Mouse (Mus musculus) Muller cell, postnatal 12 days (primary cell): ENCODE data around the gene Xirp2.
"Not testable (repeated sequence)": the region's sequence is repeated elsewhere in the genome, so short reads cannot be mapped to it uniquely, and the experiment has no call there.

Experiments used
- DNase-seq: peaks from one replicate; pipeline ENCODE4 v3.0.0-alpha.2; 2015; ENCODE audit errors: inconsistent ontology term

Xirp2 gene

DNA sequence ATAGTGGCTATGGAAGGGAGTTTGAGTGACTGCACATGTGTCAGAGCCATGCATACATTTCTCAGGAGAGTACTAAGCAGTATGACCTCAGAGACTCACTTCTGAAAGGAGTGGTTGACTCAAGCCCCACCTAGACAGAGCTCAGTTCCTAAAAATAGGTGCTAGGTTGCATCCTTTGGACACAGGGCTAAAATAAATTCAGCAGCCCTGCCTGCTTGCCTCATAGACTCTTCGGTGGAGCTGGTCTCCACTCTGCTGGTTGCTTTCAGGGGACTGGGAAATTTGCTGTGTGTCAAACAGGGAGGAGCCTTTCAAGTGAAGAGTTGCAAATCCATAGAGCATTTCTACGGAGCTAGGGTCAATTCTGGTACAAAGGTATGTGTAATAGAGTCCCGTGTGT, at the start of gene Xirp2:
Gene Xirp2 (plus strand): TSS at position 223 of the 400 bp plus-strand sequence.
- DNase-seq, result no peak

GRCm38 (mm10) chr2:67413425-67413824, 32.4 kb upstream of the Xirp2 start, which contains the start of gene Gm21830:
Gene Gm21830 (plus strand): TSS chr2:67413725.
- not testable (repeated sequence) for DNase-seq

DNA sequence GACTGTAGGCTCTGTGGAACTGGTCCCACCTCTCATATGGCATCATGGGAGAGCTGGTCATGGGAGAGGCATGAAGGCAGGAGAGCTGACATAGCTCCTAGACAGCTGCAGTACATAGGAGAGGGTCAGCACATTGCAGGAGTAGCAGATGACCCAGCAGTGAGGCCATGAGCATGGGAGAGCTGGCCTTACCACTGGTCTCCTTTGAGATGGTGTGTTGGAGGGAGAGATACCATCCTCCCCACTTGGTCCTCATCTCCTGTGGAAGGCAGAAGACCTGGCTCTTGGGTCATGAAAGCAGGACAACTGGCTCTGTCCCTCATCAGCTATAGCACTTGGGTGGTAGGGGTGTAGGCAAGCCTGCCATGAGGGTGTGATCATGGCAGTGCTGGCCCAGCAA, 24.9 kb upstream of the Xirp2 start:
- no peak for DNase-seq

DNA sequence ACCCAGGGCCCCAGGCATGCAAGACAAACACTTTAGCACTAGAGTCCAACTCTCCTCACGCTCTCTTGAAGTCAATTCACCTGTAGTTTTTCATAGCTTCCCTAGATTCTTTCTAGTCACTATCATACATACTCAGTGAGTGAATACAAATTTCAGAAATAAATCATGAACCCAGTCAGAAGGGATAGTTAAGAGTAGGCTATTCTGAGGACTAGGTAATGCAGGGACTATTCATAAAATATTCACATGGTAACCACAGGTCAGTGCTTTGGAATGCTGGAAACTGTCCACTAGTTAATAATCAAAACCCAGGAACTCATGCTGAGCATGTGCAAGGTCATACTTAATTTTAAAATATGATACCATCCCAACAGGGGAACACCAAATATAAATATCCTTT, 23.0 kb upstream of the Xirp2 start:
- DNase-seq, result no peak

- no peak for DNase-seq
Observed at GRCm38 (mm10) chr2:67433081-67433480, 12.7 kb upstream of the Xirp2 start, which contains the start of gene Gm26727. Gene Gm26727 (minus strand): TSS chr2:67433181.

GRCm38 (mm10) chr2:67438309-67438708, 7.5 kb upstream of the Xirp2 start:
- no peak for DNase-seq

GRCm38 (mm10) chr2:67446772-67447171, 970 bp downstream of the Xirp2 start:
- DNase-seq, result no peak

GRCm38 (mm10) chr2:67447206-67447605, 1.4 kb downstream of the Xirp2 start:
- peak; percentile 5 for DNase-seq

- no peak for DNase-seq
Observed at GRCm38 (mm10) chr2:67460857-67461256, 15.1 kb downstream of the Xirp2 start.

DNA sequence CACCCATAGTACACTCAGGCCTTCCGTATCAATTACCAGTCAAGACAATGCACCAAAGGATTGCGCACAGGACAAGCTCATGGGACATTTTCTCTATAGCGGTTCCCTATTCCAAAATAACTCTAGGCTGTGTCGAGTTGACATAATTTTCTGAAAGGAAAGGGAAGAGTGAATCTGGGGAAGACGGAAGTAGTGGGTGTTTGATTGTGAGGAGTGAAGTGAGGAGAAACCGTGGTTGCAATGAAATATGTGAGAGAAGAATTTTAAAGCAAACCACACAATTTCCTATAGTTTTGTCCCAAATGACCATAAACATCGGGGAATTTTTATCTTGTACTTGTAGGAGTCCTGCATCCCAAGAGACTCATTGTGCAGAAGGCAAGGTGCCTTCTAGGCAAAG, 21.2 kb downstream of the Xirp2 start:
- DNase-seq, result no peak

DNA sequence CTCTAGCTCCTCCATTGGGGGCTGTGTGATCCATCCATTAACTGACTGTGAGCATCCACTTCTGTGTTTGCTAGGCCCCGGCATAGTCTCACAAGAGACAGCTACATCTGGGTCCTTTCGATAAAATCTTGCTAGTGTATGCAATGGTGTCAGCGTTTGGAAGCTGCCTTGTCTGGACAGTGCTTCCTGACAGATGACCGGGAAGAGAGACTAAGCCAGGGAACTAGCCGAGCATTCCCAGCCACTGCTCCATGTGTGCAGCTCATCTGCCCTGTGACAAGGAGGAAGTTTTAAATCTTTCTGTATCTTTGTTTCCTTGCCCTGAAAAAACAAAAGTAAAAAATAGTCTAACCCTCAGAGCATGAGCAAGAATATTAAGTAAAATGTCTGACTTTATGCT, 24.2 kb downstream of the Xirp2 start:
- not testable (repeated sequence) for DNase-seq

GRCm38 (mm10) chr2:67477753-67478152, 32.0 kb downstream of the Xirp2 start:
- peak; percentile 17 for DNase-seq

- DNase-seq, result no peak
Observed at GRCm38 (mm10) chr2:67481051-67481450, 35.2 kb downstream of the Xirp2 start.

DNA sequence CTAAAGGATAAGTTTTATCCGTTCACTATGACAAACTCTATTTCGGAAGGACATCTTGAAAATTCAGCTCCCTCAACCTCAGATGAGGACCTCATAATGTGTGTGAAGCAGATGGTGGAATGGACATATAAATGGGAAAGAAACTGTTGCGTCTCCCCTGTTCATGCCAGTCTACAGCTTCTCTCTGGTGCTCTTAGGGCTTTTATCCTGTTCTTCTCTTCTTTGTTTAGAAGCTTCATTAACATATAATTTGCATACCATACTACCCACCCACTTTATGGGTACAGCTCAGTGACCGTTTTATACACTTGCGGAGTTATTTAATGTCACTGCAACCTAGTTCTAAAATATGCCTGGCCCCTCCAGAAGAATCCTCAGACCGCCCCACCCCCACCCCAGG, 40.9 kb downstream of the Xirp2 start:
- no peak for DNase-seq

- DNase-seq, result no peak
Observed at GRCm38 (mm10) chr2:67487162-67487561, 41.4 kb downstream of the Xirp2 start.

GRCm38 (mm10) chr2:67488465-67489127, 42.8 kb downstream of the Xirp2 start:
- peak; percentile 11 for DNase-seq

- no peak for DNase-seq
Observed at GRCm38 (mm10) chr2:67489128-67489492, 43.3 kb downstream of the Xirp2 start.

DNA sequence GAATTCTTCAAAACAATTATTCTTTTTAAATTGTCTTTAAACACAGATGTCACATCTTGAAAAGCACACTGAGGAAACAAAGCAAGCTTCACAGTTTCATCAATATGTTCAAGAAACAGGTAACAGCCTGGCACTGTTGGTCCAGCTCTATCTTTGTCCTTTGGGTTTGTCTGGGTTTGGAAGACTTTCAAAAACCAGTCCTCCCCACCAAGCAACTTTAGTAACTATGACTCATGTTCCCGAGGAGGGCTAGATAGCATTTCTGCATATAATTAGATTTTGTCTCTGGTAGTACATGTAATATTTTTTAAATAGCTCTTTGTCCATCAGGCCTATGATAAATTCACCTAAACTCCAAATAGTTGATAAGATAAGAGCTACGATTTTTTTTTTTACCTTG, 59.7 kb downstream of the Xirp2 start:
- no peak for DNase-seq

DNA sequence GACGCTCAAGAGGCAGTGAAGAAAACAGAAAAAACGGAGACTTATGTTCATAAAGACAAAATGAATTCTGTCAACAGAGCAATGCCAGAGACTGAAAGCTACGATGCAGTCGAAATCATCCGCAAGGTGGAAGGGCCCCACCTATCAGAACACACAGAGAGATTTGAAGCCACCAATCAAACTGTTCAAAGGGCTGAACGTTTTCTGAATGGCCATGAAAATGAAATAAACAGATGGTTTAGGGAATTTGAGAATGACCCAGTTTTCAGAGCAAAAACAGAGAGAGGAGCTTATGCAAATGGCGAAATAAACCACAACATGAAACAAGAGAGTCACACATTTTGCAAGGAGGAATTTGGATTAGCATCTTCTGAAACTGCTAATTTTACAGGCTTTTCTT, 70.6 kb downstream of the Xirp2 start:
- no peak for DNase-seq

DNA sequence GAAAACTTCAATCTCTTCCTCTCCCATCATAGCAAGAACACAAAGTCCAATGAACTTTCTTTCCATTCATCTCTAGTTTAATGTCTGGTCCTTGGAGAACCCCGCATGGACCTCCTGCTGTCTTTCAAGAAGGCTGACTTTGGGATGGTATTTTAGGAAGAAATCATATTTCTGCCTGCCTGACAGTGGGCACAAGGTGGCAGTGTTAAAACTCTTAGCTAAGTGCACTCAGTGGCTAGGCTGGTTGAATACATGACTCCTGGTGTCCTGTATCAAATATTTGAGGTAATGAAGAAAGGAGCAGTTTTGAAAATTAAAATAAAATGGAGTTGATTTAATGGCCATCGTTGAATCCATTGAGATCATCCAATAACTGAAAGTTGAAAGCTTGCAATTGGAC, 89.5 kb downstream of the Xirp2 start:
- DNase-seq, result no peak

DNA sequence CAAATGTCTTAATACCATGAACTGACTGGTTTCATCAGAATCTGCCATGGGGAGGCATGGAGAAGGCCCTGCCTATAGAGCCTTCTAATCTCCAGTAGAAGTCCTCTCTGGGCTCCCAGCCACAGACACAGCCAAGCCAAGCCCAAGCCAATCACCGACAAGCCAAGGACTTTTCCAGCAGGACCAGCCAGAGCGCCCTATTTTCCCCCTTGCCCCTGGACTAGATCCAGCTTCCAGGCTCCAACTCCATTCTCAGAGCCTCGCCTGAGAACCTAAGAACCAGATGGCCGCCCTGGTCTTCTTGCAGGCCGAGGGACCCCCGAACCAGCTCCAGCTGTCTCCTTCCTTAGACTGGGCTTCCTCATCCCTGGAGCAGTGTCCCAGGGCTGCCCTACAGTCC, 93.6 kb downstream of the Xirp2 start:
- no peak for DNase-seq

GRCm38 (mm10) chr2:67541957-67542696, 96.3 kb downstream of the Xirp2 start:
- DNase-seq, result peak; percentile 11

DNA sequence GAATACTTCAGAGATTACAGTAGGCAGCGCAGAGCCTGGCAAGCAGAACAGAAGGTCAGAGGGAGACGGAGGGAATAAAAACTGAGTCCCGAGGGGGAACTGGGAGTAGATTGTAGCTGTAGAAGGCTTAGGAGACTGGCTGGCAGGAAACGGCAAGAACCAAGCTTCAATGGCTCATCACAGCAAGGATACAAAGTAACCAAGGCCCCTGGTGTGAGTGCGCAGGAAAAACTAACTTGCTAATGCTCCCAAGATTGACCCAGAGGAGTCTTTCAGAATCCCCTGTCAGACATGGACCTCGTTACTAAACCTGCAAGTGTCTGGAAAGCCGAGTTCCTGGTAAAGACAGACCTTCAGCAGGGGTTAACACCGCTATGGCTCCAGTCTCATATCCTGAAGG, 98.6 kb downstream of the Xirp2 start:
- no peak for DNase-seq
